Mouse (Mus musculus): ENCODE data around the gene Gm10436. TPM values are rescaled to one million over a fixed set of nuclear protein-coding genes. Genes with fewer than 3 reads are reported as not detected.

Gm10436 gene
- polyA plus RNA-seq (2015; fragmentation: Illumina TruSeq; extraction: RNeasy Lipid Tissue Mini Kit (QIAGEN cat#74804); ENCODE audit: low read depth, low replicate concordance) = not detected

DNA sequence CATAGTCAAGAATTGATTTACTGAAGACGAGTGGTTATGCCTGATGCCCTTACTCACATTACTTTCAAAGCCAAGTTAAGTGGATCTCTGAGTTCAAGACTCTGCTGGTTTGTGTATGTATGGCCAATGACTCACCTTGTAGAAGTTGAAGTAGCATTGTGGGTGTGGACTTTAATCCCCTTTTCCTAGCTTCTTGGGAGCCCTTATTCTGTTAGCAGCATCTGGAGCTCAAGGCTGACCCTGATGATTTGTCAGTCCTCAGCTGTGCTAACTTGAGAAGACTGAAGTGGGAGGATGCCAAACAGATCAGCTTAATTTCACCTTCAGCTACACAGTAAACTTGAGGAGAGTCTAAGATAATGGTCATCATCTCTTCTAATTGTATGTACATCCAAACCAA, at the start of gene Gm10436:
Gm10436 (minus strand) TSS at position 101 of the 400 bp plus-strand sequence.

Other genes with a start within 250 kb of the Gm10436 start
- not detected for gene Gm2042, start 228.0 kb downstream of the Gm10436 start, polyA plus RNA-seq (2015; fragmentation: Illumina TruSeq; extraction: RNeasy Lipid Tissue Mini Kit (QIAGEN cat#74804); ENCODE audit: low read depth, low replicate concordance)
- not detected for gene Gm2075, start 170.3 kb downstream of the Gm10436 start, polyA plus RNA-seq (2015; fragmentation: Illumina TruSeq; extraction: RNeasy Lipid Tissue Mini Kit (QIAGEN cat#74804); ENCODE audit: low read depth, low replicate concordance)
- not detected for gene Gm6803, start 163.3 kb downstream of the Gm10436 start, polyA plus RNA-seq (2015; fragmentation: Illumina TruSeq; extraction: RNeasy Lipid Tissue Mini Kit (QIAGEN cat#74804); ENCODE audit: low read depth, low replicate concordance)
- gene Gm2056, start 155.1 kb downstream of the Gm10436 start, polyA plus RNA-seq (2015; fragmentation: Illumina TruSeq; extraction: RNeasy Lipid Tissue Mini Kit (QIAGEN cat#74804); ENCODE audit: low read depth, low replicate concordance) = not detected
- gene Gm16368, start 98.4 kb downstream of the Gm10436 start, polyA plus RNA-seq (2015; fragmentation: Illumina TruSeq; extraction: RNeasy Lipid Tissue Mini Kit (QIAGEN cat#74804); ENCODE audit: low read depth, low replicate concordance) = not detected
- not detected for gene Gm8332, start 68.0 kb upstream of the Gm10436 start, polyA plus RNA-seq (2015; fragmentation: Illumina TruSeq; extraction: RNeasy Lipid Tissue Mini Kit (QIAGEN cat#74804); ENCODE audit: low read depth, low replicate concordance)
- gene Gm5662, start 92.4 kb upstream of the Gm10436 start, polyA plus RNA-seq (2015; fragmentation: Illumina TruSeq; extraction: RNeasy Lipid Tissue Mini Kit (QIAGEN cat#74804); ENCODE audit: low read depth, low replicate concordance) = not detected
- not detected for gene Gm5039, start 141.9 kb upstream of the Gm10436 start, polyA plus RNA-seq (2015; fragmentation: Illumina TruSeq; extraction: RNeasy Lipid Tissue Mini Kit (QIAGEN cat#74804); ENCODE audit: low read depth, low replicate concordance)
- gene Adck1, start 178.4 kb upstream of the Gm10436 start, polyA plus RNA-seq (2015; fragmentation: Illumina TruSeq; extraction: RNeasy Lipid Tissue Mini Kit (QIAGEN cat#74804); ENCODE audit: low read depth, low replicate concordance) = 35.2 TPM

All from brain, adult 10 weeks (tissue).